Mouse (Mus musculus) erythroblast, embryonic 14.5 days (primary cell): Measurements from ENCODE around the gene Stmn1. TPM values are rescaled to one million over a fixed set of nuclear protein-coding genes. Genes with fewer than 3 reads are reported as not detected.

Experiments used
- H3K27me3 ChIP-seq: 2 replicates; pipeline ENCODE4 v1.6.1; 2012; ENCODE audit warnings: inconsistent platforms; ENCODE audit not compliant: control insufficient read depth
- H3K36me3 ChIP-seq: 2 replicates; pipeline ENCODE4 v1.6.1; 2012; ENCODE audit warnings: mild to moderate bottlenecking, inconsistent platforms; ENCODE audit not compliant: control insufficient read depth
- H3K4me1 ChIP-seq: 2 replicates; pipeline ENCODE4 v1.6.1; 2012; ENCODE audit warnings: inconsistent platforms; ENCODE audit not compliant: control insufficient read depth
- H3K4me3 ChIP-seq: replicated peaks from 2 replicates; pipeline ENCODE3; 2012; ENCODE audit warnings: moderate library complexity, mild to moderate bottlenecking, inconsistent platforms
- H3K9me3 ChIP-seq: 2 replicates; pipeline ENCODE4 v1.6.1; 2012; ENCODE audit warnings: low read length, inconsistent platforms, mixed read lengths; ENCODE audit not compliant: control insufficient read depth
- GATA1 ChIP-seq: IDR thresholded peaks from 2 replicates; pipeline ENCODE4 v1.6.1; 2012; ENCODE audit warnings: low read length, inconsistent platforms, mixed read lengths
- TAL1 ChIP-seq: IDR thresholded peaks from 3 replicates; pipeline ENCODE4 v1.6.1; 2012; ENCODE audit warnings: low read length, inconsistent platforms, mixed read lengths
- polyA plus RNA-seq: library from polyadenylated mRNA; stranded (reverse); fragments of >175 nt; gene quantifications from 2 replicates; pipeline ENCODE4 v1.2.3, GENCODE M21; 2012

Stmn1 gene
- polyA plus RNA-seq, 1 experiment: 45.6 TPM

GRCm38 (mm10) chr4:134455310-134455709 lies 12.8 kb upstream of the Stmn1 start:
- Histone ChIP-seq H3K4me1 (peaks cover 3% of the 10 kb centered on the region), H3K9me3 (peaks cover 3% of the 10 kb centered on the region; the same call in 1 of the 2 replicates), H3K27me3 (peaks cover 66% of the 10 kb centered on the region), H3K4me3 (no peak overlapping the region), H3K36me3 (no peaks in the 10 kb centered on the region)
- TF ChIP-seq TAL1 (no peak), GATA1 (no peak)

GRCm38 (mm10) chr4:134457130-134457825 lies 10.8 kb upstream of the Stmn1 start:
- Histone ChIP-seq H3K36me3 (no peaks in the 10 kb centered on the region), H3K4me3 (no peak overlapping the region), H3K4me1 (peaks cover 10% of the 10 kb centered on the region), H3K27me3 (peaks cover 46% of the 10 kb centered on the region), H3K9me3 (peaks cover 3% of the 10 kb centered on the region; the same call in 1 of the 2 replicates)
- TF ChIP-seq TAL1: no peak
- no peak for TF ChIP-seq GATA1

GRCm38 (mm10) chr4:134458856-134459255 lies 9.3 kb upstream of the Stmn1 start:
- peaks cover 30% of the 10 kb centered on the region for H3K27me3 ChIP-seq
- H3K9me3 ChIP-seq: peaks cover 7% of the 10 kb centered on the region; the same call in 1 of the 2 replicates
- no peak overlapping the region for H3K4me3 ChIP-seq
- peaks cover 10% of the 10 kb centered on the region for H3K4me1 ChIP-seq
- no peaks in the 10 kb centered on the region for H3K36me3 ChIP-seq
- TF ChIP-seq TAL1: no peak
- no peak for TF ChIP-seq GATA1

GRCm38 (mm10) chr4:134460277-134460676 lies 7.8 kb upstream of the Stmn1 start:
- peaks cover 5% of the 10 kb centered on the region; the same call in 1 of the 2 replicates for H3K9me3 ChIP-seq
- H3K4me1 ChIP-seq: peaks cover 10% of the 10 kb centered on the region
- H3K27me3 ChIP-seq: peaks cover 16% of the 10 kb centered on the region
- no peak for TF ChIP-seq GATA1
- TF ChIP-seq TAL1: no peak
- H3K4me3 ChIP-seq: no peak overlapping the region
- no peaks in the 10 kb centered on the region for H3K36me3 ChIP-seq

GRCm38 (mm10) chr4:134461252-134461651 lies 6.9 kb upstream of the Stmn1 start:
- Histone ChIP-seq H3K4me1 (peaks cover 10% of the 10 kb centered on the region), H3K9me3 (peaks cover 5% of the 10 kb centered on the region; the same call in 1 of the 2 replicates), H3K4me3 (no peak overlapping the region), H3K36me3 (no peaks in the 10 kb centered on the region), H3K27me3 (peaks cover 15% of the 10 kb centered on the region)
- TF ChIP-seq TAL1 (no peak), GATA1 (no peak)

- H3K27me3 ChIP-seq: peaks cover 24% of the 10 kb centered on the region
- H3K4me3 ChIP-seq: no peak overlapping the region
- peaks cover 11% of the 10 kb centered on the region for H3K36me3 ChIP-seq
- H3K9me3 ChIP-seq: peaks cover 5% of the 10 kb centered on the region; the same call in 1 of the 2 replicates
- TF ChIP-seq TAL1: no peak
- no peak for TF ChIP-seq GATA1
- H3K4me1 ChIP-seq: peaks cover 32% of the 10 kb centered on the region
These were observed 2.3 kb upstream of the Stmn1 start for GRCm38 (mm10) chr4:134465789-134466188.

- Histone ChIP-seq H3K4me3 (no peak overlapping the region), H3K4me1 (peaks cover 33% of the 10 kb centered on the region), H3K9me3 (peaks cover 5% of the 10 kb centered on the region; the same call in 1 of the 2 replicates), H3K36me3 (peaks cover 19% of the 10 kb centered on the region), H3K27me3 (peaks cover 24% of the 10 kb centered on the region)
- TF ChIP-seq GATA1 (no peak), TAL1 (no peak)
These were observed 1.5 kb upstream of the Stmn1 start for GRCm38 (mm10) chr4:134466381-134467262.

GRCm38 (mm10) chr4:134467435-134468214 lies 495 bp upstream of the Stmn1 start:
- Histone ChIP-seq H3K27me3 (peaks cover 24% of the 10 kb centered on the region), H3K4me3 (peak overlapping the region; percentile 95), H3K9me3 (peaks cover 5% of the 10 kb centered on the region; the same call in 1 of the 2 replicates), H3K36me3 (peaks cover 29% of the 10 kb centered on the region), H3K4me1 (peaks cover 35% of the 10 kb centered on the region)
- TF ChIP-seq TAL1: no peak
- TF ChIP-seq GATA1: no peak

- peaks cover 35% of the 10 kb centered on the region for H3K4me1 ChIP-seq
- H3K36me3 ChIP-seq: peaks cover 37% of the 10 kb centered on the region
- TF ChIP-seq TAL1 (no peak), GATA1 (no peak)
- peaks cover 24% of the 10 kb centered on the region for H3K27me3 ChIP-seq
- H3K9me3 ChIP-seq: no peaks in the 10 kb centered on the region
- H3K4me3 ChIP-seq: peak overlapping the region; percentile 95
These were observed 602 bp downstream of the Stmn1 start for GRCm38 (mm10) chr4:134468578-134469266.
